Mouse (Mus musculus) olfactory bulb, adult 2 months (tissue): Measurements from ENCODE around the gene Gpr88.

Source experiments
- CTCF ChIP-seq: fragments of 200-500 bp; IDR thresholded peaks from 2 replicates; pipeline ENCODE4 v1.5.1; 2012; ENCODE audit warnings: low read depth, mild to moderate bottlenecking, low read length, moderate library complexity; ENCODE audit not compliant: insufficient read depth
- POLR2A ChIP-seq: fragments of 200-500 bp; IDR thresholded peaks from 2 replicates; pipeline ENCODE4 v1.6.1; 2012; ENCODE audit warnings: mild to moderate bottlenecking, low read depth, low read length, moderate library complexity; ENCODE audit not compliant: insufficient read depth

DNA sequence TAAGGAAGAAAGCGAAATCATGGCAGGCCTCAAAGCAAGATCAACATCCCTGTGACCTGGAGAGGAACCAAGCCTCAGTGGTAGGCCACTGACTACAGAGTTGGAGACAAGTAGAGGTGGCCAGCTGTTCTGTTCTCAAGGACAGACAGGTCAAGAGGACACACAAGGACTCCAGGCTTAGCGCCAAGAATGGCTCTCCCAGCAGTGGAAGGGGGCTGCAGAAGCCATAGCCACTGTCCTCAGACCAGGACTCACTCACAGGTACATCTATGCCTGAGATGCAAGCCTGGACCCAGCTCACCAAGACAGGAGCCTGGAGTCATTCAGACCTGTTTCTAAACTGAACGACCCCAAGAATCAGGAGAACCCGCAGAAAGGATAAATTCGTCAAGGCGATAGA is 28.4 kb upstream of the Gpr88 start:
- TF ChIP-seq CTCF (no peak), POLR2A (no peak)
